Mouse (Mus musculus) heart, embryonic 12.5 days (tissue): ENCODE data around the gene Actl7a. TPM values are rescaled to one million over a fixed set of nuclear protein-coding genes. Genes with fewer than 3 reads are reported as not detected.
A peak's percentile ranks its signal among the peaks of the same experiment; 100 is the strongest.

Source experiments
- ATAC-seq: fragments of 200-750 bp; cut with Nextera tagmentation; 2 replicates; pipeline ENCODE4 v1.8.0; 2017; ENCODE audit warnings: moderate TSS enrichment, moderate library complexity; ENCODE audit not compliant: insufficient number of reproducible peaks, low FRiP score
- H3K27ac ChIP-seq: fragments of 300-500 bp; sonication (generic); 2 replicates; pipeline ENCODE4 v1.5.1; 2016; ENCODE audit warnings: mild to moderate bottlenecking, moderate library complexity; ENCODE audit not compliant: poor library complexity, severe bottlenecking
- H3K27me3 ChIP-seq: fragments of 300-500 bp; sonication (generic); replicated peaks from 2 replicates; pipeline ENCODE4 v1.6.1; 2016; ENCODE audit warnings: mild to moderate bottlenecking, moderate library complexity
- H3K36me3 ChIP-seq: fragments of 300-500 bp; sonication (generic); 2 replicates; pipeline ENCODE4 v1.6.1; 2016; ENCODE audit warnings: mild to moderate bottlenecking, moderate library complexity
- H3K4me1 ChIP-seq: fragments of 300-500 bp; sonication (generic); replicated peaks from 2 replicates; pipeline ENCODE4 v1.6.1; 2016; ENCODE audit warnings: mild to moderate bottlenecking
- H3K4me2 ChIP-seq: fragments of 300-500 bp; sonication (generic); 2 replicates; pipeline ENCODE4 v1.6.1; 2016; ENCODE audit warnings: mild to moderate bottlenecking, moderate library complexity
- H3K4me3 ChIP-seq: fragments of 300-500 bp; sonication (generic); 2 replicates; pipeline ENCODE4 v1.5.1; 2016; ENCODE audit warnings: mild to moderate bottlenecking
- H3K9ac ChIP-seq: fragments of 300-500 bp; sonication (generic); 2 replicates; pipeline ENCODE4 v1.6.1; 2016; ENCODE audit warnings: mild to moderate bottlenecking, moderate library complexity
- H3K9me3 ChIP-seq: fragments of 300-500 bp; sonication (generic); replicated peaks from 2 replicates; pipeline ENCODE4 v1.6.1; 2016; ENCODE audit warnings: mild to moderate bottlenecking, moderate library complexity
- WGBS: fragments of 180-500 bp; shearing (Covaris S2); methylation state at CpG from one replicate; pipeline ENCODE4 v1.1.7; 2016; 5-methylcytosine and 5-hydroxymethylcytosine counted together
- polyA plus RNA-seq: library from polyadenylated mRNA; unstranded; fragments of >200 nt; fragmentation: Nextera tagmentation; extraction: Ambion mirVana; gene quantifications from 2 replicates; pipeline ENCODE4 v1.2.1, GENCODE M21; 2016

The Actl7a gene
- polyA plus RNA-seq = not detected in 2 replicates

- Histone ChIP-seq H3K9ac (no peak within 1 kb of the TSS), H3K4me2 (no peak within 1 kb of the TSS), H3K36me3 (peaks cover 42% of the 10 kb centered on the region), H3K27me3 (no peaks in the 10 kb centered on the region), H3K9me3 (no peaks in the 10 kb centered on the region), H3K4me3 (no peak within 1 kb of the TSS), H3K27ac (no peak within 1 kb of the TSS), H3K4me1 (0 out of 2 replicates have a peak, but pooled peaks cover 7% of the 10 kb centered on the region)
- 92% methylated on average over 21 of the region's 21 CpGs for WGBS
- no peak for ATAC-seq
These were observed at the start of gene Actl7a for GRCm38 (mm10) chr4:56743363-56744195. Gene Actl7a (plus strand): TSS chr4:56743413.

DNA sequence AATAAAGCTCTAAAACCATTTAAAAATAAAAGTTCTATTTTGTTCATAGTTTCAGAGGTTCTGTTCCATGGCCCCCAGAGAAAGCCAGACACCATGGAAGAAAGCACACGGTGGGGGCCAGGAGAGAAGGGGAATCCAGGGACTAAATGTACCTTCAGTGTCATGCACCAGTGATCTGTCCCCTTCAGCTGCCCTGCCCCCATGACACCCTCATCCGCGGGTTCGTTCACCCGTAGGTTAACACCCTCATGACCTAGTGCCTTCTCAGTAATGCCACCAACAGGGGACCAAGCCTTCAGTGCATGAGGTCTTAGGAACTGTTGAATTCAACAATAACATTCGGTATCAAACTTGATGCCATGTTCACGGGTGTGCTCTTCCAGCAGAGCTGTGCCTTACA lies 46.8 kb upstream of the Actl7a start:
- ATAC-seq = no peak
- no peak overlapping the region for H3K27ac ChIP-seq

GRCm38 (mm10) chr4:56698671-56699070 lies 44.5 kb upstream of the Actl7a start:
- no peaks in the 10 kb centered on the region for H3K36me3 ChIP-seq
- WGBS = 13% methylated on average over 5 of the region's 5 CpGs

More for the DNA sequence above, 46.8 kb upstream of the Actl7a start:
- 79% methylated on average over 7 of the region's 7 CpGs for WGBS
- no peaks in the 10 kb centered on the region for H3K27me3 ChIP-seq
- H3K4me3 ChIP-seq = no peak overlapping the region
- H3K9me3 ChIP-seq = no peaks in the 10 kb centered on the region
- H3K9ac ChIP-seq = no peak overlapping the region
- H3K4me1 ChIP-seq = peaks cover 4% of the 10 kb centered on the region; the same call in 1 of the 2 replicates
- H3K36me3 ChIP-seq = no peaks in the 10 kb centered on the region
- H3K4me2 ChIP-seq = no peak overlapping the region

DNA sequence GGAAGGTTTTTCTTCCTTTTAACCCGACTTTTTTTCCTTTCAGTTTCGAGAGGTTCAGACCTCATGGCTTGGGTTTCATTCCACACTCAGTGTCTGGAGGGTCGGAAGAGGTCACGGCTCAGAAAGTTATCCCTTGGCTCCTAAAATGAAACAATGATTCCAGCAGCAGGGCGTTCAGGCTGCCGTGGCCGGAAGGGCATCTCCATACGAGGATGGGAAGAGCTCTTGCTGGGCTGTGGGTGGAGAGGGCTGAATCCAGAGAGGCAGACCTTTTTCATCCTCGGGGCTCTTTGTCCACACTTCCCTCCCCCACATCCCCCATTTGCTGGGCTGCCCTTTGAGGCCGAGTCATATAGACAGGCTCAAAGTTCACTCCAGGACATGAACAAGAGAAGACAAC lies 41.0 kb upstream of the Actl7a start:
- Histone ChIP-seq H3K9ac (no peak overlapping the region), H3K4me1 (peaks cover 4% of the 10 kb centered on the region; the same call in 1 of the 2 replicates), H3K36me3 (no peaks in the 10 kb centered on the region), H3K27me3 (no peaks in the 10 kb centered on the region), H3K27ac (no peak overlapping the region), H3K9me3 (no peaks in the 10 kb centered on the region), H3K4me2 (no peak overlapping the region), H3K4me3 (no peak overlapping the region)
- WGBS = 31% methylated on average over 10 of the region's 10 CpGs
- no peak for ATAC-seq

More at GRCm38 (mm10) chr4:56698671-56699070, 44.5 kb upstream of the Actl7a start:
- no peak; the same call in 1 of the 2 replicates for ATAC-seq
- Histone ChIP-seq H3K9ac (no peak overlapping the region), H3K4me3 (no peak overlapping the region), H3K27ac (no peak overlapping the region), H3K9me3 (no peaks in the 10 kb centered on the region), H3K4me2 (no peak overlapping the region), H3K27me3 (no peaks in the 10 kb centered on the region), H3K4me1 (peaks cover 4% of the 10 kb centered on the region; the same call in 1 of the 2 replicates)

GRCm38 (mm10) chr4:56713155-56713554 lies 30.1 kb upstream of the Actl7a start:
- 89% methylated on average over 3 of the region's 3 CpGs for WGBS
- Histone ChIP-seq H3K4me3 (no peak overlapping the region), H3K4me1 (peaks cover 14% of the 10 kb centered on the region), H3K4me2 (no peak overlapping the region), H3K27ac (no peak overlapping the region), H3K9ac (no peak overlapping the region), H3K27me3 (no peaks in the 10 kb centered on the region), H3K9me3 (no peaks in the 10 kb centered on the region), H3K36me3 (no peaks in the 10 kb centered on the region)
- no peak for ATAC-seq

GRCm38 (mm10) chr4:56716801-56717200 lies 26.4 kb upstream of the Actl7a start:
- Histone ChIP-seq H3K27ac (no peak overlapping the region), H3K4me1 (peaks cover 34% of the 10 kb centered on the region), H3K36me3 (no peaks in the 10 kb centered on the region), H3K27me3 (no peaks in the 10 kb centered on the region), H3K4me2 (no peak overlapping the region), H3K4me3 (no peak overlapping the region), H3K9ac (no peak overlapping the region), H3K9me3 (no peaks in the 10 kb centered on the region)
- no peak for ATAC-seq
- 55% methylated on average over 5 of the region's 5 CpGs for WGBS

DNA sequence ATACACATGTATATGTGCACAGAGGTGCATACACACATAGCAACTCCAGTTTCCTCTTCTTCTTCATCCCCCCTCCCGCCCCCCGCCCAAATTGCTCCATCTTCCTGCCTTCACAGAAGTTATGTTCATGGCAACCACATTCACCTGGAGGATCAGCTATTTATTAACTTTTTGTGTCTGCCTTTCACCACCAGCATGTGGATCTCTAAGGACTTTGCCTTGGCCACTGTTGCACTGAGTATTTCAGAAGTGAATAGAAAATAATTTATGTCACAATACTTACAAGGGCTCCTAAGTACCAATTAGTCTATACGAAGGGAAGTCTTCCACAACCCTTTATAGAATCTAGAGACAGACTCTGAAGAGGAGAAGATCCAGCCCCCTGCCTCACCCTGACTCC lies 25.3 kb upstream of the Actl7a start:
- no peaks in the 10 kb centered on the region for H3K27me3 ChIP-seq
- H3K9me3 ChIP-seq = no peaks in the 10 kb centered on the region
- no peaks in the 10 kb centered on the region for H3K36me3 ChIP-seq
- peaks cover 45% of the 10 kb centered on the region for H3K4me1 ChIP-seq
- H3K4me2 ChIP-seq = no peak overlapping the region
- 83% methylated on average over 3 of the region's 3 CpGs for WGBS
- ATAC-seq = no peak
- H3K4me3 ChIP-seq = no peak overlapping the region
- peak overlapping the region; percentile 89; the same call in 1 of the 2 replicates for H3K27ac ChIP-seq
- no peak overlapping the region for H3K9ac ChIP-seq

DNA sequence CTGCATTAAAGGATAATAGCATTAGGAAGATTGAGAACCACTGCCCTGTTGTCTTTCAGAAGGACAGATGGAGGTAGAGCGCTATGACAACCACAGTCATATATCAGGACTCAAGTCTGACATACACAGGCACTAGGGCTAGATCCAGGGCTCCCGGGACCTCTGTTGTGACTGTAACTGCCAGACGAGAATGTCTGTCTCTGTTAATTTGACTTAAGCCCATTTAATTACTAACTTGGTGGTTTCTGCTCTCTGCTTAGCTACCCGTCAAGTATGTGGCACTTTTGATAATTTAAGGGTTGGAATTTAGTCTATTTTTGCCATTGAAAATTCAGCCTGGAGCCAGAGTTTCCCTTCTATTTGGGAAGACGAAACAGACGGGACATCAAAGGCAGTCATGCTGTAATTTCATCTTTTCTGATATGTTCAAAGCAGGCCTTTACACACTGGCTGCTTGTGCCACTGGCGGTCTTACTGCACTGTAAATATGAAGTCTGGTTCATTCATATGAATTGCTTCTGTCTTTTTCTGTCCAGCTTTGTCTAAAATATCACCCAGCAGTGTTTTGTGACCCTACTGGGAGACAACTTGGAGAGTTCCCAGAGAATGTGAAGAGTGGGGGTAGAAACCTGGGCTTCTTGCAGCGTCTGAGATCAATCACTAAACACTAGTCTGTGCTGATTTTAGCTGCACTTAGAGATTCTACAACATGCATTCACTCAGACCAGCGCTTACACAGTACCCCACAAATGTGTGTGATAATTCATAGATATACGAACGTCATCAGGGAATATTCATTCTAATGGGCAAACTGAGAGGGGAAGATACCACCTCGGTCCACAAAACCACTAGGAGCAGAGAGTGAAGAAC lies 24.4 kb upstream of the Actl7a start:
- H3K4me1 ChIP-seq = peaks cover 45% of the 10 kb centered on the region
- H3K27me3 ChIP-seq = no peaks in the 10 kb centered on the region
- no peak overlapping the region for H3K9ac ChIP-seq
- H3K27ac ChIP-seq = peak overlapping the region; percentile 89
- no peak overlapping the region for H3K4me3 ChIP-seq
- H3K36me3 ChIP-seq = no peaks in the 10 kb centered on the region
- peak overlapping the region; percentile 40 for H3K4me2 ChIP-seq
- no peaks in the 10 kb centered on the region for H3K9me3 ChIP-seq
- WGBS = 32% methylated on average over 12 of the region's 12 CpGs
- no peak for ATAC-seq

- Histone ChIP-seq H3K4me1 (peaks cover 45% of the 10 kb centered on the region), H3K27me3 (no peaks in the 10 kb centered on the region), H3K9me3 (no peaks in the 10 kb centered on the region), H3K27ac (peak overlapping the region; percentile 89), H3K36me3 (no peaks in the 10 kb centered on the region), H3K9ac (no peak overlapping the region), H3K4me2 (peak overlapping the region; percentile 40), H3K4me3 (no peak overlapping the region)
- peak; percentile 83 for ATAC-seq
- 20% methylated on average over 9 of the region's 9 CpGs for WGBS
These were observed 23.8 kb upstream of the Actl7a start for GRCm38 (mm10) chr4:56719456-56719855.

DNA sequence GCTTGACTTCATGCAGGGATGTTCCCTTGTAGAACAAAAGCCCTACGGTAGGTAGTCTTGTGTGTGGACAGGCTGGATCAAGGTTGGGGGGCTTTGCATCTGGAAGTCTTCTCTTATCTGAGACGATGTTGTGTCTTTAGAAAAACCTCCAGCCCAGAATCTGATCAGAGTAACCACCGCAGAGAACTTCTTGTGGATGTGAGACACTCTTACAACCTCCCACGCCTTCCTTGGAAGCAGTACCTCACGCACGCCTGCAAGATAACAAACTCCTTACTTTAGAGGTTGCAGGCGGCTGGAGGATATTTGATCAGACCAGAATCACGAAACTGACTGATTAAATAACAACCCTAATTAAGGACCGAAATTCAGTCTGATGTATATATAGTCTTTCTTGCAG lies 22.8 kb upstream of the Actl7a start:
- H3K27me3 ChIP-seq = no peaks in the 10 kb centered on the region
- H3K4me3 ChIP-seq = no peak overlapping the region
- H3K9me3 ChIP-seq = no peaks in the 10 kb centered on the region
- no peaks in the 10 kb centered on the region for H3K36me3 ChIP-seq
- ATAC-seq = no peak
- H3K4me2 ChIP-seq = peak overlapping the region; percentile 40; the same call in 1 of the 2 replicates
- no peak overlapping the region for H3K9ac ChIP-seq
- H3K4me1 ChIP-seq = peaks cover 45% of the 10 kb centered on the region
- H3K27ac ChIP-seq = peak overlapping the region; percentile 89
- 47% methylated on average over 9 of the region's 9 CpGs for WGBS

DNA sequence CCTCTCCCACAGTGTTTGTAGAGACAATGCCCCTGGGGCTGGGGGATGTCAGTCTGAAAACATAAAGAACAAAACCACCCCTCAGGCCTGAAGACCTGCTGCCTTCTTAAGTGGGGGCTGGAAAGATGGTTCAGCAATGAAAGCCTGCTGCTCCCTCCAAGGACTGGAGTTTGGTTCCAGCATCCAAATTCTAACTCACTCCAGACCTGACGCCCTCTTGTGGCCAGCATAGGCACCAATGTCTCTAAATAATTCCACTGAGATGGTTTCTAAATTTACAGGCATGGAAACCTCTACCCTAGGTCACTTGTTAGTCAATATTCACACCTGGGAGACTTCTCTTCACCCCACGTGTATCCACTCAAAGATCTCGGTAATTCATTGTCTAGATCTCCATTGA lies 21.7 kb upstream of the Actl7a start:
- WGBS = 34% methylated on average over 3 of the region's 3 CpGs
- no peaks in the 10 kb centered on the region for H3K27me3 ChIP-seq
- H3K9ac ChIP-seq = no peak overlapping the region
- H3K4me3 ChIP-seq = no peak overlapping the region
- H3K4me2 ChIP-seq = no peak overlapping the region
- ATAC-seq = no peak
- no peaks in the 10 kb centered on the region for H3K36me3 ChIP-seq
- no peak overlapping the region for H3K27ac ChIP-seq
- H3K9me3 ChIP-seq = no peaks in the 10 kb centered on the region
- peaks cover 45% of the 10 kb centered on the region for H3K4me1 ChIP-seq
